Mouse (Mus musculus) liver, embryonic 16.5 days (tissue): ENCODE measurements around the gene Plekhg5. TPM values are rescaled to one million over a fixed set of nuclear protein-coding genes. Genes with fewer than 3 reads are reported as not detected.

ENCODE experiments used
- ATAC-seq: fragments of 200-750 bp; cut with Nextera tagmentation; 2 replicates; pipeline ENCODE4 v1.8.0; 2017; ENCODE audit warnings: low read depth, mild to moderate bottlenecking, moderate number of reproducible peaks, moderate library complexity
- H3K27ac ChIP-seq: fragments of 300-500 bp; sonication (generic); 2 replicates; pipeline ENCODE4 v1.5.1; 2014; ENCODE audit warnings: mild to moderate bottlenecking, low read length
- H3K27me3 ChIP-seq: fragments of 300-500 bp; sonication (generic); 2 replicates; pipeline ENCODE4 v1.6.1; 2014; ENCODE audit warnings: low read depth, low read length, mixed read lengths; ENCODE audit not compliant: control insufficient read depth, insufficient read depth
- H3K36me3 ChIP-seq: fragments of 300-500 bp; sonication (generic); 2 replicates; pipeline ENCODE4 v1.6.1; 2014; ENCODE audit warnings: mild to moderate bottlenecking; ENCODE audit not compliant: control insufficient read depth, insufficient read depth
- H3K4me1 ChIP-seq: fragments of 300-500 bp; sonication (generic); 2 replicates; pipeline ENCODE4 v1.6.1; 2014; ENCODE audit warnings: low read depth, low read length, mixed read lengths; ENCODE audit not compliant: control insufficient read depth
- H3K4me2 ChIP-seq: fragments of 300-500 bp; sonication (generic); 2 replicates; pipeline ENCODE4 v1.6.1; 2014; ENCODE audit warnings: low read depth, low read length, mixed read lengths
- H3K4me3 ChIP-seq: fragments of 300-500 bp; sonication (generic); 2 replicates; pipeline ENCODE4 v1.5.1; 2014; ENCODE audit warnings: low read depth, mild to moderate bottlenecking, low read length
- H3K9ac ChIP-seq: fragments of 300-500 bp; sonication (generic); 2 replicates; pipeline ENCODE4 v1.6.1; 2014; ENCODE audit warnings: low read depth, low read length
- H3K9me3 ChIP-seq: fragments of 300-500 bp; sonication (generic); replicated peaks from 2 replicates; pipeline ENCODE4 v1.6.1; 2016; ENCODE audit warnings: low read length; ENCODE audit not compliant: control insufficient read depth
- WGBS: fragments of 180-500 bp; shearing (Covaris S2); extraction: QIAGEN DNeasy Blood & Tissue Kit; methylation state at CpG from one replicate; pipeline ENCODE4 v1.1.7; 2014; ENCODE audit not compliant: insufficient replicate concordance; 5-methylcytosine and 5-hydroxymethylcytosine counted together
- polyA plus RNA-seq: library from polyadenylated mRNA; unstranded; fragments of >200 nt; fragmentation: Nextera tagmentation; extraction: Ambion mirVana; gene quantifications from 2 replicates; pipeline ENCODE4 v1.2.1, GENCODE M21; 2015

The Plekhg5 gene
- polyA plus RNA-seq, 1 experiment from 2014 or later, result 5.1 TPM

GRCm38 (mm10) chr4:152157779-152158584 is 85.7 kb downstream of the Plekhg5 start:
- WGBS, result 11% methylated on average over 21 of the region's 21 CpGs
- no peak for ATAC-seq
- Histone ChIP-seq H3K27me3 (peaks cover 59% of the 10 kb centered on the region), H3K9me3 (no peaks in the 10 kb centered on the region), H3K27ac (no peak overlapping the region), H3K9ac (no peak overlapping the region; the same call in 1 of the 2 replicates), H3K4me3 (peak overlapping the region; percentile 40), H3K4me2 (peak overlapping the region; percentile 61), H3K36me3 (no peaks in the 10 kb centered on the region), H3K4me1 (peaks cover 19% of the 10 kb centered on the region)

GRCm38 (mm10) chr4:152158585-152159284 is 86.4 kb downstream of the Plekhg5 start, which contains the start of gene Hes2:
TSS of gene Hes2 (plus strand) at chr4:152158867.
- Histone ChIP-seq H3K4me3 (peak within 1 kb of the TSS; percentile 40), H3K9ac (no peak within 1 kb of the TSS; the same call in 1 of the 2 replicates), H3K27me3 (peaks cover 52% of the 10 kb centered on the region), H3K4me1 (peaks cover 15% of the 10 kb centered on the region), H3K4me2 (peak within 1 kb of the TSS; percentile 61), H3K9me3 (no peaks in the 10 kb centered on the region), H3K36me3 (no peaks in the 10 kb centered on the region), H3K27ac (no peak within 1 kb of the TSS)
- peak; percentile 14 for ATAC-seq
- 3% methylated on average over 35 of the region's 35 CpGs for WGBS

- no peaks in the 10 kb centered on the region for H3K9me3 ChIP-seq
- peaks cover 15% of the 10 kb centered on the region for H3K4me1 ChIP-seq
- H3K27me3 ChIP-seq, result peaks cover 52% of the 10 kb centered on the region
- H3K4me3 ChIP-seq, result peak overlapping the region; percentile 40
- 2% methylated on average over 18 of the region's 19 CpGs for WGBS
- H3K36me3 ChIP-seq, result no peaks in the 10 kb centered on the region
- H3K4me2 ChIP-seq, result peak overlapping the region; percentile 61; the same call in 1 of the 2 replicates
- H3K9ac ChIP-seq, result no peak overlapping the region
- no peak for ATAC-seq
- no peak overlapping the region for H3K27ac ChIP-seq
These were observed 87.0 kb downstream of the Plekhg5 start for GRCm38 (mm10) chr4:152159285-152159678.

- no peak overlapping the region for H3K9ac ChIP-seq
- H3K27me3 ChIP-seq, result peaks cover 52% of the 10 kb centered on the region
- no peak for ATAC-seq
- peaks cover 15% of the 10 kb centered on the region for H3K4me1 ChIP-seq
- WGBS, result 27% methylated on average over 4 of the region's 4 CpGs
- H3K36me3 ChIP-seq, result no peaks in the 10 kb centered on the region
- H3K9me3 ChIP-seq, result no peaks in the 10 kb centered on the region
- no peak overlapping the region for H3K4me3 ChIP-seq
- H3K27ac ChIP-seq, result no peak overlapping the region
- H3K4me2 ChIP-seq, result no peak overlapping the region
These were observed 88.5 kb downstream of the Plekhg5 start for GRCm38 (mm10) chr4:152160748-152161147.

DNA sequence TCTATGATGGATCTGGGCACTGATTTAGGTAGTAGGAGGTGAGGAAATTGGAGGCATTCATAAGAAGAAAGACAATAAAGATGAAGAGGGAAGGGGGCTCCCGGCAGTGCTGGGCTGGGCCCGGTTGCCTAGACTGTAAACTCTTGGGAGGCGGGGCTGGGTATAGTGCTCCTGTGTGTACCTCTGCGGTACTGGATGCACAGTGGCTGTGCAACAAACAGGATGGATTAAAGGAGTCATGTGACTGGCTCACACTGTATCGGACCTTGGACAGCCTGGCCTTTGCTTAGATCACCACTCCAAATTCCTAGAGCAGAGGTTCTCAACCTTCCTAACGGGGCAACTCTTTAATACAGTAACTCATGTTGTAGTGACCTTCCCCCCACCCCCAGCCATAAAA is 89.3 kb downstream of the Plekhg5 start:
- H3K27me3 ChIP-seq, result peaks cover 52% of the 10 kb centered on the region
- no peak; the same call in 1 of the 2 replicates for ATAC-seq
- WGBS, result 65% methylated on average over 6 of the region's 6 CpGs
- H3K4me2 ChIP-seq, result no peak overlapping the region
- peaks cover 15% of the 10 kb centered on the region for H3K4me1 ChIP-seq
- no peak overlapping the region for H3K27ac ChIP-seq
- H3K4me3 ChIP-seq, result no peak overlapping the region
- no peaks in the 10 kb centered on the region for H3K9me3 ChIP-seq
- no peak overlapping the region for H3K9ac ChIP-seq
- H3K36me3 ChIP-seq, result no peaks in the 10 kb centered on the region

DNA sequence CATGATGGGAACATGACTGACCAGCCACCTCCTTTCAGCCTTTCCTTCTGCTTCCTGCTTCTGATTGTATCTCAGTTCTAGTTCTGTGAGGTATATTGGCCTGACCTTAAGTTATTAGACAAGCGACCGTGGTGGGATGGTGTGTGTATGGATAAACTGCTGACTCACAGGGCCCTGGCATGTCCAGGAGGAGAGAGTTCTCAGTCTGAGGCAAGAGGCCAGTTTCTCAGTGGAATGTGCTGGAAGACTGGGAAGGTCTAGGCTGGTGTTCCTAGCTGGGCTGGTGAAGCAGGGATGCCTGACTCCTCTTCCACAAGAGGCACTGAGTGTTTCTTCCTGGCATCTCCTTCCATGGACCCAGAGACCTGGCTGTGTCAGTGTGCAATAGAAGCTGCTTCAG is 90.5 kb downstream of the Plekhg5 start:
- H3K36me3 ChIP-seq, result no peaks in the 10 kb centered on the region
- H3K4me1 ChIP-seq, result peaks cover 15% of the 10 kb centered on the region
- H3K27me3 ChIP-seq, result peaks cover 48% of the 10 kb centered on the region
- H3K4me3 ChIP-seq, result no peak overlapping the region
- WGBS, result 37% methylated on average over 2 of the region's 2 CpGs
- ATAC-seq, result no peak
- H3K27ac ChIP-seq, result no peak overlapping the region
- no peak overlapping the region for H3K9ac ChIP-seq
- H3K4me2 ChIP-seq, result no peak overlapping the region
- H3K9me3 ChIP-seq, result no peaks in the 10 kb centered on the region

Other genes starting within 250 kb of the Plekhg5 start
- 25.3 and 26.8 TPM in 2 replicates for gene Camta1, start 210.6 kb upstream of the Plekhg5 start, polyA plus RNA-seq
- gene Dnajc11, start 138.8 kb upstream of the Plekhg5 start, polyA plus RNA-seq, result 40.5 and 44.0 TPM in 2 replicates
- gene Thap3, start 83.5 kb upstream of the Plekhg5 start, polyA plus RNA-seq, result 5.9 and 7.1 TPM in 2 replicates
- 4.1 and 4.5 TPM in 2 replicates for gene Phf13, start 76.2 kb upstream of the Plekhg5 start, polyA plus RNA-seq
- 3.8 and 4.6 TPM in 2 replicates for gene Klhl21, start 63.7 kb upstream of the Plekhg5 start, polyA plus RNA-seq
- gene Zbtb48, start 44.8 kb upstream of the Plekhg5 start, polyA plus RNA-seq, result 8.0 and 11.1 TPM in 2 replicates
- 0.11 and 0.12 TPM in 2 replicates for gene Tas1r1, start 33.9 kb upstream of the Plekhg5 start, polyA plus RNA-seq
- 10.5 and 11.5 TPM in 2 replicates for gene Nol9, start 33.2 kb upstream of the Plekhg5 start, polyA plus RNA-seq
- gene Tnfrsf25, start 43.4 kb downstream of the Plekhg5 start, polyA plus RNA-seq, result 0.12 and 0.25 TPM in 2 replicates
- gene Espn, start 79.9 kb downstream of the Plekhg5 start, polyA plus RNA-seq, result 1.1 and 2.3 TPM in 2 replicates
- gene Hes2, start 86.4 kb downstream of the Plekhg5 start, polyA plus RNA-seq, result not detected in 2 replicates
- gene Acot7, start 105.6 kb downstream of the Plekhg5 start, polyA plus RNA-seq, result 11.9 and 12.0 TPM in 2 replicates
- 0.34 and 0.59 TPM in 2 replicates for gene Gpr153, start 201.7 kb downstream of the Plekhg5 start, polyA plus RNA-seq
- gene Hes3, start 219.2 kb downstream of the Plekhg5 start, polyA plus RNA-seq, result not detected in 2 replicates
- gene Icmt, start 224.7 kb downstream of the Plekhg5 start, polyA plus RNA-seq, result 5.9 and 6.5 TPM in 2 replicates
- not detected in 2 replicates for gene Rnf207, start 246.5 kb downstream of the Plekhg5 start, polyA plus RNA-seq